Mouse (Mus musculus): ENCODE results near the gene Gm17482.

GRCm38 (mm10) chr6:115200753-115201152 is 26.4 kb upstream of the Gm17482 start:
- TF ChIP-seq POLR2A (IDR thresholded peaks at IDR 0.05; ENCODE audit: borderline replicate concordance, control insufficient read depth, low read depth, low read length), result no peak
- TF ChIP-seq CTCF (IDR thresholded peaks at IDR 0.05; ENCODE audit: control insufficient read depth, insufficient read depth, low read length), result no peak

All from bone marrow, adult 2 months (tissue).